Mouse (Mus musculus): ENCODE data around the gene C1qtnf9. TPM values are rescaled to one million over a fixed set of nuclear protein-coding genes. Genes with fewer than 3 reads are reported as not detected.

C1qtnf9 gene
- polyA plus RNA-seq, 1 experiment from 2014 or later = not detected

GRCm38 (mm10) chr14:60796600-60797322 is 28.8 kb downstream of the C1qtnf9 start:
- 90% methylated on average over 4 of the region's 4 CpGs for WGBS
- no peak for ATAC-seq (replicated peaks; ENCODE audit: insufficient number of reproducible peaks, low FRiP score, low TSS enrichment, low read depth)
- H3K36me3 ChIP-seq (replicated peaks; ENCODE audit: control insufficient read depth, insufficient read depth, low read depth, low read length) = no peaks in the 10 kb centered on the region; the same call in none of the 2 replicates
- H3K4me3 ChIP-seq (ENCODE audit: low read depth, low read length) = no peak overlapping the region
- no peaks in the 10 kb centered on the region for H3K27me3 ChIP-seq (ENCODE audit: control insufficient read depth, insufficient read depth, low read length)
- no peak overlapping the region for H3K9ac ChIP-seq (replicated peaks; ENCODE audit: low read length)
- H3K27ac ChIP-seq (replicated peaks; ENCODE audit: low read depth, low read length) = no peak overlapping the region
- no peak overlapping the region for H3K4me2 ChIP-seq (ENCODE audit: low read depth, low read length)
- H3K4me1 ChIP-seq (ENCODE audit: control insufficient read depth, insufficient read depth, low read length) = no peaks in the 10 kb centered on the region
- H3K9me3 ChIP-seq (replicated peaks; ENCODE audit: control insufficient read depth, low read length) = no peaks in the 10 kb centered on the region
- DNase-seq (ENCODE audit: low spot score) = no peak

GRCm38 (mm10) chr14:60797596-60797995 is 29.7 kb downstream of the C1qtnf9 start:
- WGBS = 92% methylated on average over 5 of the region's 5 CpGs
- no peaks in the 10 kb centered on the region for H3K27me3 ChIP-seq (ENCODE audit: control insufficient read depth, insufficient read depth, low read length)
- no peak overlapping the region for H3K27ac ChIP-seq (replicated peaks; ENCODE audit: low read depth, low read length)
- H3K4me1 ChIP-seq (ENCODE audit: control insufficient read depth, insufficient read depth, low read length) = no peaks in the 10 kb centered on the region
- no peak for ATAC-seq (replicated peaks; ENCODE audit: insufficient number of reproducible peaks, low FRiP score, low TSS enrichment, low read depth)
- no peaks in the 10 kb centered on the region; the same call in none of the 2 replicates for H3K36me3 ChIP-seq (replicated peaks; ENCODE audit: control insufficient read depth, insufficient read depth, low read depth, low read length)
- H3K9me3 ChIP-seq (replicated peaks; ENCODE audit: control insufficient read depth, low read length) = no peaks in the 10 kb centered on the region
- no peak overlapping the region for H3K9ac ChIP-seq (replicated peaks; ENCODE audit: low read length)
- no peak for DNase-seq (ENCODE audit: low spot score)
- H3K4me3 ChIP-seq (ENCODE audit: low read depth, low read length) = no peak overlapping the region
- no peak overlapping the region for H3K4me2 ChIP-seq (ENCODE audit: low read depth, low read length)

GRCm38 (mm10) chr14:60798721-60799120 is 30.8 kb downstream of the C1qtnf9 start:
- Histone ChIP-seq H3K4me1 (ENCODE audit: control insufficient read depth, insufficient read depth, low read length) (no peaks in the 10 kb centered on the region), H3K27ac (replicated peaks; ENCODE audit: low read depth, low read length) (no peak overlapping the region), H3K4me3 (ENCODE audit: low read depth, low read length) (no peak overlapping the region), H3K36me3 (replicated peaks; ENCODE audit: control insufficient read depth, insufficient read depth, low read depth, low read length) (no peaks in the 10 kb centered on the region; the same call in none of the 2 replicates), H3K9me3 (replicated peaks; ENCODE audit: control insufficient read depth, low read length) (no peaks in the 10 kb centered on the region), H3K27me3 (ENCODE audit: control insufficient read depth, insufficient read depth, low read length) (no peaks in the 10 kb centered on the region), H3K9ac (replicated peaks; ENCODE audit: low read length) (no peak overlapping the region), H3K4me2 (ENCODE audit: low read depth, low read length) (no peak overlapping the region)
- DNase-seq (ENCODE audit: low spot score) = no peak
- no peak for ATAC-seq (replicated peaks; ENCODE audit: insufficient number of reproducible peaks, low FRiP score, low TSS enrichment, low read depth)
- WGBS = 80% methylated on average over 4 of the region's 4 CpGs

GRCm38 (mm10) chr14:60799762-60800728 is 32.1 kb downstream of the C1qtnf9 start:
- Histone ChIP-seq H3K4me3 (ENCODE audit: low read depth, low read length) (no peak overlapping the region), H3K4me1 (ENCODE audit: control insufficient read depth, insufficient read depth, low read length) (no peaks in the 10 kb centered on the region), H3K9me3 (replicated peaks; ENCODE audit: control insufficient read depth, low read length) (no peaks in the 10 kb centered on the region), H3K4me2 (ENCODE audit: low read depth, low read length) (no peak overlapping the region), H3K36me3 (replicated peaks; ENCODE audit: control insufficient read depth, insufficient read depth, low read depth, low read length) (no peaks in the 10 kb centered on the region; the same call in none of the 2 replicates), H3K9ac (replicated peaks; ENCODE audit: low read length) (no peak overlapping the region), H3K27me3 (ENCODE audit: control insufficient read depth, insufficient read depth, low read length) (no peaks in the 10 kb centered on the region), H3K27ac (replicated peaks; ENCODE audit: low read depth, low read length) (no peak overlapping the region)
- 56% methylated on average over 9 of the region's 9 CpGs for WGBS
- peak; percentile 84 for DNase-seq (ENCODE audit: low spot score)
- no peak for ATAC-seq (replicated peaks; ENCODE audit: insufficient number of reproducible peaks, low FRiP score, low TSS enrichment, low read depth)

- Histone ChIP-seq H3K4me1 (ENCODE audit: control insufficient read depth, insufficient read depth, low read length) (peaks cover under 1% of the 10 kb centered on the region; the same call in 1 of the 2 replicates), H3K9ac (replicated peaks; ENCODE audit: low read length) (no peak overlapping the region), H3K4me3 (ENCODE audit: low read depth, low read length) (no peak overlapping the region), H3K27me3 (ENCODE audit: control insufficient read depth, insufficient read depth, low read length) (no peaks in the 10 kb centered on the region), H3K36me3 (replicated peaks; ENCODE audit: control insufficient read depth, insufficient read depth, low read depth, low read length) (no peaks in the 10 kb centered on the region; the same call in 1 of the 2 replicates), H3K27ac (replicated peaks; ENCODE audit: low read depth, low read length) (no peak overlapping the region), H3K4me2 (ENCODE audit: low read depth, low read length) (no peak overlapping the region), H3K9me3 (replicated peaks; ENCODE audit: control insufficient read depth, low read length) (no peaks in the 10 kb centered on the region)
- ATAC-seq (replicated peaks; ENCODE audit: insufficient number of reproducible peaks, low FRiP score, low TSS enrichment, low read depth) (no peak), DNase-seq (ENCODE audit: low spot score) (no peak)
- 95% methylated on average over 13 of the region's 13 CpGs for WGBS
Measured at GRCm38 (mm10) chr14:60802026-60802425, 34.1 kb downstream of the C1qtnf9 start.

- Histone ChIP-seq H3K4me3 (ENCODE audit: low read depth, low read length) (no peak overlapping the region), H3K4me1 (ENCODE audit: control insufficient read depth, insufficient read depth, low read length) (peaks cover 3% of the 10 kb centered on the region; the same call in 1 of the 2 replicates), H3K9me3 (replicated peaks; ENCODE audit: control insufficient read depth, low read length) (no peaks in the 10 kb centered on the region), H3K27me3 (ENCODE audit: control insufficient read depth, insufficient read depth, low read length) (no peaks in the 10 kb centered on the region), H3K36me3 (replicated peaks; ENCODE audit: control insufficient read depth, insufficient read depth, low read depth, low read length) (no peaks in the 10 kb centered on the region), H3K9ac (replicated peaks; ENCODE audit: low read length) (no peak overlapping the region), H3K27ac (replicated peaks; ENCODE audit: low read depth, low read length) (no peak overlapping the region), H3K4me2 (ENCODE audit: low read depth, low read length) (no peak overlapping the region)
- no peak for ATAC-seq (replicated peaks; ENCODE audit: insufficient number of reproducible peaks, low FRiP score, low TSS enrichment, low read depth)
- no peak for DNase-seq (ENCODE audit: low spot score)
- 90% methylated on average over 9 of the region's 9 CpGs for WGBS
Measured at GRCm38 (mm10) chr14:60804978-60805377, 37.0 kb downstream of the C1qtnf9 start.

GRCm38 (mm10) chr14:60805871-60806270 is 37.9 kb downstream of the C1qtnf9 start:
- no peak for ATAC-seq (replicated peaks; ENCODE audit: insufficient number of reproducible peaks, low FRiP score, low TSS enrichment, low read depth)
- H3K27ac ChIP-seq (replicated peaks; ENCODE audit: low read depth, low read length) = no peak overlapping the region
- WGBS = 70% methylated on average over 1 of the region's 1 CpGs

More at GRCm38 (mm10) chr14:60805871-60806270, 37.9 kb downstream of the C1qtnf9 start:
- Histone ChIP-seq H3K4me2 (ENCODE audit: low read depth, low read length) (no peak overlapping the region), H3K9ac (replicated peaks; ENCODE audit: low read length) (no peak overlapping the region), H3K36me3 (replicated peaks; ENCODE audit: control insufficient read depth, insufficient read depth, low read depth, low read length) (no peaks in the 10 kb centered on the region), H3K9me3 (replicated peaks; ENCODE audit: control insufficient read depth, low read length) (no peaks in the 10 kb centered on the region), H3K4me3 (ENCODE audit: low read depth, low read length) (no peak overlapping the region), H3K27me3 (ENCODE audit: control insufficient read depth, insufficient read depth, low read length) (no peaks in the 10 kb centered on the region), H3K4me1 (ENCODE audit: control insufficient read depth, insufficient read depth, low read length) (peaks cover 3% of the 10 kb centered on the region; the same call in 1 of the 2 replicates)
- no peak for DNase-seq (ENCODE audit: low spot score)

All from embryonic facial prominence, embryonic 11.5 days (tissue).